Mouse (Mus musculus) forebrain, embryonic 14.5 days (tissue): ENCODE data around the gene Qrfp. TPM values are rescaled to one million over a fixed set of nuclear protein-coding genes. Genes with fewer than 3 reads are reported as not detected.
A peak's percentile ranks its signal among the peaks of the same experiment; 100 is the strongest.

Experiments used
- ATAC-seq: fragments of 200-750 bp; cut with Nextera tagmentation; 2 replicates; pipeline ENCODE4 v1.8.0; 2017; ENCODE audit warnings: mild to moderate bottlenecking, moderate library complexity
- DNase-seq: peaks from one replicate; pipeline ENCODE4 v3.0.0-alpha.2; 2015; ENCODE audit warnings: low spot score
- H3K27ac ChIP-seq: fragments of 300-500 bp; sonication (generic); 2 replicates; pipeline ENCODE4 v1.5.1; 2014; ENCODE audit warnings: low read depth, mild to moderate bottlenecking, control low read depth, low read length, moderate library complexity
- H3K27me3 ChIP-seq: fragments of 300-500 bp; sonication (generic); replicated peaks from 2 replicates; pipeline ENCODE4 v1.6.1; 2014; ENCODE audit warnings: low read length, control low read depth, mixed read lengths; ENCODE audit not compliant: control insufficient read depth, insufficient read depth
- H3K36me3 ChIP-seq: fragments of 300-500 bp; sonication (generic); 2 replicates; pipeline ENCODE4 v1.6.1; 2014; ENCODE audit warnings: low read length, control low read depth; ENCODE audit not compliant: control insufficient read depth, insufficient read depth
- H3K4me1 ChIP-seq: fragments of 300-500 bp; sonication (generic); 2 replicates; pipeline ENCODE4 v1.6.1; 2014; ENCODE audit warnings: antibody characterized with exemption, low read length, control low read depth; ENCODE audit not compliant: control insufficient read depth, insufficient read depth
- H3K4me2 ChIP-seq: fragments of 300-500 bp; sonication (generic); 2 replicates; pipeline ENCODE4 v1.6.1; 2014; ENCODE audit warnings: mild to moderate bottlenecking, control low read depth, low read length
- H3K4me3 ChIP-seq: fragments of 300-500 bp; sonication (generic); 2 replicates; pipeline ENCODE4 v1.5.1; 2014; ENCODE audit warnings: low read depth, low read length, control low read depth
- H3K9ac ChIP-seq: fragments of 300-500 bp; sonication (generic); 2 replicates; pipeline ENCODE4 v1.6.1; 2014; ENCODE audit warnings: mild to moderate bottlenecking, low read length, control low read depth, moderate library complexity
- H3K9me3 ChIP-seq: fragments of 300-500 bp; sonication (generic); replicated peaks from 2 replicates; pipeline ENCODE4 v1.6.1; 2016; ENCODE audit warnings: low read length, control low read depth, mixed read lengths; ENCODE audit not compliant: control insufficient read depth
- WGBS: fragments of 180-500 bp; shearing (Covaris S2); extraction: QIAGEN DNeasy Blood & Tissue Kit; methylation state at CpG from one replicate; pipeline ENCODE4 v1.1.7; 2014; 5-methylcytosine and 5-hydroxymethylcytosine counted together
- polyA plus RNA-seq: library from polyadenylated mRNA; unstranded; fragments of >200 nt; fragmentation: Nextera tagmentation; extraction: Ambion mirVana; gene quantifications from 2 replicates; pipeline ENCODE4 v1.2.1, GENCODE M21; 2014

Gene Qrfp
- polyA plus RNA-seq, 1 experiment from 2014 or later, result 0.11 TPM

DNA sequence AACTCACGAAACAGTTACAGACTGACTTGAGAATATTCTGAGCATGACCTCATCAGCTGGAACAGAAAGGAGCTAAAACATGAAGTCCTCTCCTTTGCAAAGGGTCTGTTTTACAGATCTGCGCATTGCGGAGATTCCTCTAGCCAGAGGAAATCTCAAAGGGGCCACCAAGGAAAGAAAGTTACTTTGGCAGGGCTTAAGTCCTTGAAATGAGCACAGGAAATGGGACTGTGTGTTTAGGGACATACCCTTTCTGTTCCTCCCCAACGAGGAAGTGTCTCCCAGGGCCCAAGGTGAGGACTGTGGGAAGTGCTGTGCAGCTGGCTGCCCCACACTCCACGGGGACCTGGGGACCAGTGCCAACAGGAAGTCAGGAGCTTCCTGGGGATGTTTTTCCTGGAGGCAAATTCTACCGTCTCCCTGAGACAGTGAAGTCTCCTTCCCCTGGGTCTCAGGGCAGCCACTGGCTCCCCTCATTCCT lies 40.7 kb downstream of the Qrfp start:
- WGBS, result 45% methylated on average over 6 of the region's 6 CpGs
- H3K9me3 ChIP-seq, result no peaks in the 10 kb centered on the region
- H3K4me2 ChIP-seq, result no peak overlapping the region
- H3K36me3 ChIP-seq, result no peaks in the 10 kb centered on the region
- no peak overlapping the region for H3K4me3 ChIP-seq
- H3K27ac ChIP-seq, result peak overlapping the region; percentile 29; the same call in 1 of the 2 replicates
- ATAC-seq (no peak), DNase-seq (no peak)
- H3K4me1 ChIP-seq, result peaks cover 11% of the 10 kb centered on the region
- H3K27me3 ChIP-seq, result no peaks in the 10 kb centered on the region
- H3K9ac ChIP-seq, result no peak overlapping the region

DNA sequence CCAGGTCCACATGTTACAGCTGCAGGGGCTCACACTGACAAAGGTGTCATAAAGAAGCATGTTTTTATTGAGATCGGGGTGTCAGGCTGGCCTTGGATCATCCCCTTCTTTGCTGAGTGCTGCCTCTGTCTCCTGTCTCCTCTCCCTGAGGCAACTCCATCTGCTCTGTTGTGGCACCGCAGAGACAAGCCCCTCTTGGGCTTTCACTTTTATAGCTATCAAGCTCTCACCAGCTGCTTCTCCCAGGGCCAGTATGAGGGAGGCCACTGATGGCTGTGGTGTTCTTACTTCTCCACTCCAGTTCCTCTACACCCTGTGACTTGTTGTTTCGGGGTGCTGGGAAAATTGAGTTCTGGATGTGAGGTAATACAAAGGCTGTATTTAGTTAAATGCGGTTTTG lies 41.3 kb downstream of the Qrfp start:
- 64% methylated on average over 4 of the region's 4 CpGs for WGBS
- peaks cover 11% of the 10 kb centered on the region for H3K4me1 ChIP-seq
- H3K4me2 ChIP-seq, result no peak overlapping the region
- no peaks in the 10 kb centered on the region for H3K9me3 ChIP-seq
- peak overlapping the region; percentile 3; the same call in 1 of the 2 replicates for H3K9ac ChIP-seq
- H3K27me3 ChIP-seq, result no peaks in the 10 kb centered on the region
- no peak overlapping the region for H3K4me3 ChIP-seq
- no peak for ATAC-seq
- peak overlapping the region; percentile 14; the same call in 1 of the 2 replicates for H3K27ac ChIP-seq
- no peaks in the 10 kb centered on the region for H3K36me3 ChIP-seq
- no peak for DNase-seq

DNA sequence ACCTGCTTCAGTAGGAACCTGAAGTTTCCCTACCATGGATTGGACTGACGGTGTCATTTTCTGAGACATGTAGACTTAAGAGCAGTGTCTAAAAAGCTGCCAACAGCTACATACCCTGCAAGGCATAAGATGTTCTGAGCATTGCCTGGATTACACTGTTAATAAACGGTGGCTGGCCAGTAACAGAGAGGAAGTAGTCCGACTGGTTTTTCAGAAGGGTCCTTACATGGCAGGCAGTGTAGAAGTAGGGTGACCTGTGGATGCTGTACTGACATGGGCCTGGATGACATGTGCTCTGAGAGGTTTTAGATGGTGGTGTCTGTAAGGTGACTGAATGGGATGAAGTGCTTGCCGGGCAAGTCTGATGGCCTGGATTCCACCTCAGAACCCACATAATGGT lies 42.6 kb downstream of the Qrfp start:
- 85% methylated on average over 4 of the region's 4 CpGs for WGBS
- peaks cover 20% of the 10 kb centered on the region for H3K4me1 ChIP-seq
- ATAC-seq, result no peak

DNA sequence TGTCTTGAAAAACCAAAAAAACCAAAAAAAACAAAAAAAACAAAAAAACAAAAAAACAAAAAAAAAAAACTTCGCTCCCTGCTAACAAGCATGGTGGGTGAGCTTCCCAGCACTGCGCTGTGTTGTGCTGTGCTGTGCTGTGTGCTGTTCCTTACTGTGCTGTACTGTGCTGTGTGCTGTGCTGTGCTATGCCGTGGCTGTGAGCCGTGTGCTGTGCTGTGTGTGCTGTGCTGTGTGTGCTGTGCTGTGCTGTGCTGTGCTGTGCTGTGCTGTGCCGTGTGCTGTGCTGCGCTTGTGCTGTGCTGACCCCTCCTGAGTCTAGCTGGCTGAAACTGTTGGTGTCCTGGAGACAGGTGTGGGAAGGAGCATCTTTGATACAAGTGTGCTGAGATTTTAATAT lies 43.3 kb downstream of the Qrfp start:
- 94% methylated on average over 6 of the region's 6 CpGs for WGBS
- DNase-seq (no peak), ATAC-seq (0 out of 2 replicates have a peak, but pooled peaks have one; percentile 32)
- no peak overlapping the region for H3K4me3 ChIP-seq
- H3K27ac ChIP-seq, result no peak overlapping the region
- H3K9ac ChIP-seq, result no peak overlapping the region
- H3K9me3 ChIP-seq, result no peaks in the 10 kb centered on the region
- H3K27me3 ChIP-seq, result no peaks in the 10 kb centered on the region
- no peak overlapping the region for H3K4me2 ChIP-seq
- no peaks in the 10 kb centered on the region for H3K36me3 ChIP-seq
- H3K4me1 ChIP-seq, result peaks cover 22% of the 10 kb centered on the region

More for the DNA sequence above, 42.6 kb downstream of the Qrfp start:
- H3K36me3 ChIP-seq, result no peaks in the 10 kb centered on the region
- H3K9ac ChIP-seq, result no peak overlapping the region
- no peak for DNase-seq
- no peaks in the 10 kb centered on the region for H3K9me3 ChIP-seq
- H3K4me2 ChIP-seq, result no peak overlapping the region
- no peaks in the 10 kb centered on the region for H3K27me3 ChIP-seq
- no peak overlapping the region for H3K4me3 ChIP-seq
- no peak overlapping the region for H3K27ac ChIP-seq

DNA sequence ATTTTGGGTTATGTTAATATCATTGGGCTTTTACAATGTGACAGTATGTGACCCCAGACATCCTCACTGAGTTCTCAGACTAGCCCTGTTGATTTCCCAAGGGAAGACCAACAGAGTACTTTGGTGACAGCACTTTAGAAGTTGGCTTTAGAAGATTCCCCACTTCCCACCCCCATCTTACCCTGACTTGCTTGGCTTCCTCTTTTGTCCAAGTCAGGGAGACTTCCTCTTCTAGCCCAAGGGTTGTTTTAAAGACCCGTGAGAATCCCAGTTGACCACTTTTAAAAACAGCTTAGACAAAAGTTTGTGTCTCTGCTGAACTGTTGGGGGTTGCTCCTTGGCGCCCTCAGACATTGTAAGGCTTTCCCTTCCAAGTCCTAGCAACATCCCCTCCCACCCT lies 47.1 kb downstream of the Qrfp start:
- Histone ChIP-seq H3K4me2 (no peak overlapping the region), H3K4me1 (peaks cover 29% of the 10 kb centered on the region), H3K9me3 (no peaks in the 10 kb centered on the region), H3K9ac (no peak overlapping the region), H3K4me3 (no peak overlapping the region), H3K36me3 (no peaks in the 10 kb centered on the region), H3K27ac (no peak overlapping the region), H3K27me3 (no peaks in the 10 kb centered on the region)
- 19% methylated on average over 2 of the region's 2 CpGs for WGBS
- no peak for DNase-seq
- ATAC-seq, result no peak

DNA sequence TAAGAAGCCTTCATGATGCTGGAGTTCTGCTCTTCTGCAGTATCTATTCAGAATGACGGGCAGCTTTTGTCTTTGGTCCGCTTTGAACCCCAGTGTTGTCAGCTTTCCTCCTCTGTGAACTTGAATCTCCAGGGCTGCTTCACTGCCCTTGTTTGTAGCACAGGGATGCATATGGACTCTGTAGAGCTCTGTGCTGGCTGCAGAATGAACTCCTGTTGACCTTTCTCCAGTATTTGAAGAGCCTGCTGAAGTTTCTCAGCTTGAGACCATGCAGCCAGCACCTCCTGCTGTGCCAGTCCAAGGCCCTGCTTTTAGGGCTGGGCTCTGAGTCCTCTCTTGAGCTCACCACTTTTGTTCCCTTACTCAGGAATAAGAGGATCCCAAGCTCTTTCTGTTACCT lies 47.5 kb downstream of the Qrfp start:
- Histone ChIP-seq H3K4me2 (no peak overlapping the region), H3K9ac (no peak overlapping the region)

DNA sequence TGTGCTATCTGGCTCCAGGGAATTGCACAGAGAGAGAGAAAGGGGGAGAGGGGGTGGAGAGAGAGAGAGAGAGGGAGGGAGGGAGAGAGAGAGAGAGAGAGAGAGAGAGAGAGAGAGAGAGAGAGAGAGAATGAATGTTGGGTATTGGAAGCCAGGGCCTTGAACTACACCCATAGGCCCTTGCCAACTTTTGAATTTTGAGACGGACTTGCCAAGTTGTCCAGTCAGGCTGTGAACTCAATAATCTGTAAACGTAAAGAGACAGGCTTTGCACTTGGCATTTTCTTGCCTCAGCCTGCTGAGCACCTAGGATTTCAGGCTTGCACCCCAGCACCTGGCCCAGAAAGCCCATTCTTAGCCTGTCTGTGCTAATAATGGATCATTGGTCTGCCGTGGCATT lies 48.2 kb downstream of the Qrfp start:
- no peaks in the 10 kb centered on the region for H3K27me3 ChIP-seq
- ATAC-seq (no peak), DNase-seq (no peak)
- peak overlapping the region; percentile 57 for H3K4me3 ChIP-seq
- peaks cover 31% of the 10 kb centered on the region for H3K4me1 ChIP-seq
- peak overlapping the region; percentile 85 for H3K4me2 ChIP-seq
- H3K36me3 ChIP-seq, result no peaks in the 10 kb centered on the region
- no peak overlapping the region for H3K27ac ChIP-seq
- peak overlapping the region; percentile 83; the same call in 1 of the 2 replicates for H3K9ac ChIP-seq
- 12% methylated on average over 3 of the region's 3 CpGs for WGBS
- no peaks in the 10 kb centered on the region for H3K9me3 ChIP-seq

More for the DNA sequence above, 47.5 kb downstream of the Qrfp start:
- Histone ChIP-seq H3K4me3 (no peak overlapping the region), H3K27me3 (no peaks in the 10 kb centered on the region), H3K27ac (no peak overlapping the region), H3K36me3 (no peaks in the 10 kb centered on the region), H3K4me1 (peaks cover 29% of the 10 kb centered on the region), H3K9me3 (no peaks in the 10 kb centered on the region)
- no peak for DNase-seq
- ATAC-seq, result no peak
- WGBS, result 13% methylated on average over 2 of the region's 2 CpGs

DNA sequence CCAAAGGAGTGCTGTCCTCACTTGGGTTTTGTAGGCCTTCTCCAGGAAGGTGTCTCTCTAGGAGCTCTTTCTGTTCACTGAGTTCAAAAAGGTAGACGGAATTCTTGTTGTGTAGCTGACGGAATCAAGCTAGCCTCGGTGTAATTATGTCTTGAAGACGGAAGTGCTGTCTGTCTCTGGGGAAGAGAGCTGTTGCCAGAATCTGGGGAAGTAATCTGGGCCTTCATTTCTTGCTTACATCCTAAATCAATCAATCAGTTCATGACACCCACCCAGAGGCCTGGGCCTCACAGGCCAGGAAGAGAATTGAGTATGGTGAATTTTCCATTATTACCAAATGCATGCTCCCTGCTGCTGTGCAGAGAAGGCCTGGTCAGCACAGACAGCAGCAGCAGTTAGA lies 48.8 kb downstream of the Qrfp start:
- WGBS, result 5% methylated on average over 4 of the region's 4 CpGs
- H3K9ac ChIP-seq, result peak overlapping the region; percentile 83
- peak overlapping the region; percentile 85 for H3K4me2 ChIP-seq
- no peak for ATAC-seq
- no peaks in the 10 kb centered on the region for H3K36me3 ChIP-seq
- H3K27me3 ChIP-seq, result no peaks in the 10 kb centered on the region
- no peak overlapping the region; the same call in 1 of the 2 replicates for H3K27ac ChIP-seq
- DNase-seq, result no peak
- peaks cover 31% of the 10 kb centered on the region for H3K4me1 ChIP-seq
- H3K4me3 ChIP-seq, result peak overlapping the region; percentile 57
- no peaks in the 10 kb centered on the region for H3K9me3 ChIP-seq

DNA sequence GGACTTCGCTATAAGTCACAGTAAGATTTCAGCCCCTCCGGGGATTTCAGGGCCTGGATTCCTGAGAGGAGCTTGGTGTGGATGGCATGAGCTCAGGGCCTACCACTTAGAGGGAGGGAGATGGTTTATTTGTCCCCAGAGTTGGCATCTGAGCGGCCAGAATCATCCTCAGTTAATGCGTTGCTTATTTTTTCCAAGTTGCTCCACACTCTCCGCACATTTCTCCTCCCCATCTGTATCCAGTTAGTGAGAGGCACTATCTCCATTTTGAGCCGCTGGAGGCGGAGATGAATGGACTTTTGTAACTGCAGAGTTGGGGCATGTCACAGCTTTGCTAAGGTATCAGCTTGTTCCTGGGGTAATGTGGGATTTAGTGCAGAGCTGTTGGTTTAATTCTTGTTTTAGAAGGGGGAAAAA lies 49.3 kb downstream of the Qrfp start:
- Histone ChIP-seq H3K4me3 (peak overlapping the region; percentile 57), H3K4me1 (peaks cover 31% of the 10 kb centered on the region), H3K4me2 (peak overlapping the region; percentile 85), H3K27ac (0 out of 2 replicates have a peak overlapping the region, but pooled peaks have one; percentile 22), H3K9me3 (no peaks in the 10 kb centered on the region), H3K36me3 (no peaks in the 10 kb centered on the region), H3K27me3 (no peaks in the 10 kb centered on the region), H3K9ac (peak overlapping the region; percentile 83)
- no peak for DNase-seq
- ATAC-seq, result no peak
- 4% methylated on average over 7 of the region's 7 CpGs for WGBS
